Mouse (Mus musculus): ENCODE data around the gene Madd.

The Madd gene

DNA sequence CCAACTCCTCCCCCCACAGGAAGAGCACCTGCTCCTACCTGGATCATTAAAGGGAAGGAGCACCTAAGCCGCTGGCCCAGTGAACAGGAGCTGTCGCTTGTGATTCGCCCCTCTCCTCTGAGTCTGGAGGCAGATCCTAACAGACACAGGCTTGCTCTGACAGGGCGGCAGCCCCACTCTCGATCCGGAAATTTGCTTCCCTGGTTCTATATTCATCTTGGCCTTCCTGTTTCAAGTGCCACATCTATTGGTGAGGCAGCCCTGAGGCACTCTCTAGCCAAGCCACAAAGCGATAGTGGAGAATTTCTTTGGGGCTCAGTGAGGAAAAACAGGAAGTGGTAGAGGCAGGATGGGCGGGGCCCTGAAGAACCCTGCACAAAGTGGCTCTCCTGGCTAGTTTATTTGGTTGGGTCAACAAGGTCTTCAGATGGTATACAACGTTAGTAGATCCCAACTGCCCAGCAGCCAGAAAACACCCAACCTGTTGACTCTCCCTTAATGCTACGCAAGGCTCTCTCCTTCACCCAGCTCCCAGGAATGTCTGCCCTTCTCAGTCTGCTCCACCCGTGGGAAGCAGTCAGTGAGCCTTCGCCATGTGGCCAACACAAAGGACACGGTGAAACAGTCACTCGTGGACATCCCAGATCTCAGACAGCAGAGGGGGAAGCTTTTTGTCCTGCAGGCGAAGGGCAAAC is at the start of gene Madd:
Gene Madd, minus strand, starts transcription at position 127 of the 695 bp plus-strand sequence.
- peak; percentile 78 to 81 for DNase-seq

- DNase-seq, result no peak
Measured at GRCm38 (mm10) chr2:91229735-91230134, 46.1 kb upstream of the Madd start.

DNA sequence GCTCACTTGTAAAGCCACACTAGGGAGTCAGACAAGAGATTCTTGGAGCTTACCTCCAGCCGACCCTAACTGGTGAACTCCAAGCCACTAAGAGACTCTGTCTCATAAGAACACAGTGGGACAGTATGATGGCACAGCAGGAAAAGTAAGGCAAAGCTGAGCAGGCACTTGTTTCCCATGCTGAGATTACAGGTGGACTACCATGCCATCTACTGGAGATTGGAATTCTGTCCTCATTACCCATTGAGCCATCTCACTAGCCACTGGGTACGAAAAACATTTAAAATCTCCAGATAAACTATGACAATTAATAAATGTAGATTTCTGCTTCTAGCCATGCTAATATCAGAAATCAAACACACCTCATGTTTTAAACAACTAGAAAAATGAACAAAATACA is 40.0 kb upstream of the Madd start:
- no peak for DNase-seq

GRCm38 (mm10) chr2:91220501-91220900 is 36.9 kb upstream of the Madd start:
- DNase-seq, result no peak

DNA sequence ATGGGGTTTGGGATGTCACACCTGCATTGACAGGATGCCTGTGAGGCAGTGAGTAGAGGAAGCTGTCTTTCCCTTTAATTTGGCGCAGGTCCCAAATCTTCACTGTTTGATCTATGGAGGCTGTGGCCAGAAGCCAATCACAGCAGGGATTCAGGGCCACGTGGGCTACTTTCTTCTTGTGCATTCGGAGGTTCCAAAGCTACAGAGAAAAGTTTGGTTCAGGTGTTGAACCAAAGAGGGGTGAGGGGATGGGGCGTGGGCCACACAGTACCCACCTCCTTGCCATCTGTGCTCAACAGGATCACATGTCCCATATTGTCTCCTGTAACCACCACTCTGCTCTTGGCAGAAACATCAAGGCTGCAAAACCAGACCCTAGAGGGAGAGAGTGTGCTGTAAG is 33.4 kb upstream of the Madd start:
- no peak for DNase-seq

DNA sequence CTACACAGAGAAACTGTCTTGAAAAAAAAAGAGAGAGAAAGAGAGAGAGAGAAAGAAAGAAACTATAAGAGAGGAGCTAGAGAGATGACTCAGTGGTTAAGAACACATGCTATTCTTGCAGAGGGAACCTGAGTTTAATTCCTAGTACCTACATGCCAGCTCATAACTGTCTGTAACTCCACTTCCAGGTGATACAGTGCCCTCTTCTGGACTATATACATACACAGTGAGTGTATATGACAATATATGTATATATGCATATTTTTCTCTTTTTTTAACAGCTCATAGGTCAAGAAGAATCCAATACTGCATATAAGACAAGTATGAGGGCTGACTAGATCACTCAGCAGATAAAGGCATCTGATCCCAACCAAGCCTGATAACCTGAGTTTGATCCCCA is 29.7 kb upstream of the Madd start:
- no peak for DNase-seq

DNA sequence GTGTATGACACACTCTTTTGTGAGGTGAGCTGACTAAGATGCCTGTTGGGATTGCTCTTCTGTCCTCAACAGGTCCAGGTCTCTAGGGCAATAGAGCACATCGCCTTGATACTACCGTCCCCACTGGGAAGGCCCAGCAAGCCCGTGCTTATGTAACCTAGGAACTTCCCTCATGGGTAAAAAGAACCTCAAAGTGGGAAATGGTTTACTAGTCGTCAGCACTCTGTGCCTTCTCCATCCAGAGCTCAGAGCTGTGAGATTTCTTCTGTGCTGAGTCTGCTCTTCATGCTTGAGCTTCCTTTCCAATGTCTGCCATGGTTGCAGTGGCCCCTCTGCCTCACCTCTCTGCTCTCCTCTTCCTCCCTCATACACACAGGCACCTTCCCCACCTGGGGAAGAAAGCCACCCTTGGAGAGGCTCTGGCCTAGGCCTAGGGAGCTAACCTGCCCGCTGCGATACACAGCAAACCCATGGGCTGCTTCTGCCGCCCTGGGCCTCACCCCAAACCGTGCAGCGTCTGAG is 22.7 kb upstream of the Madd start:
- DNase-seq, result no peak

GRCm38 (mm10) chr2:91202972-91203656 is 19.5 kb upstream of the Madd start:
- no peak for DNase-seq

GRCm38 (mm10) chr2:91202222-91202971 is 18.8 kb upstream of the Madd start, which contains the start of the genes Nr1h3 and Acp2:
Gene Nr1h3, minus strand, starts transcription at chr2:91202834.
Gene Acp2, plus strand, starts transcription at chr2:91202885.
- peak; percentile 94 to 95 for DNase-seq

DNA sequence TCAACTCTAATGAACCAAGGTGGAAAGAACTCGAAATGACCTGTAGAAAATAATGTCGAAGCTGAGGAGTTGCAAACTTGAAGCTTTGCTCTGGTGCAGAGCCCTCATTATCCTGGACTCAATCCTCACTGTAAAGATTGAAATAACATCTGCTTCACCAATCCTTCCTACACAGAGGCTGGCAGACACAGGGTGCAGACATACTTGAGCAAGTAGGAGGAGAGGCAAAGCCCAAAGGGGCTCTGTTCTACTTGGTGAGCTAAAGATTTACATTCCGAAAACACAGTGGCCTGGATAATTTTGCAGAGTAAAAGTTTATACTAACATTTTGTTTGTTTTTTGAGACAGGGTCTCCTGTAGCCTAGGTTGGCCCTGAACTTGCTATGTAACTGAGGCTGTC is 15.3 kb upstream of the Madd start:
- no peak for DNase-seq

GRCm38 (mm10) chr2:91196577-91197001 is 13.0 kb upstream of the Madd start:
- DNase-seq, result no peak

DNA sequence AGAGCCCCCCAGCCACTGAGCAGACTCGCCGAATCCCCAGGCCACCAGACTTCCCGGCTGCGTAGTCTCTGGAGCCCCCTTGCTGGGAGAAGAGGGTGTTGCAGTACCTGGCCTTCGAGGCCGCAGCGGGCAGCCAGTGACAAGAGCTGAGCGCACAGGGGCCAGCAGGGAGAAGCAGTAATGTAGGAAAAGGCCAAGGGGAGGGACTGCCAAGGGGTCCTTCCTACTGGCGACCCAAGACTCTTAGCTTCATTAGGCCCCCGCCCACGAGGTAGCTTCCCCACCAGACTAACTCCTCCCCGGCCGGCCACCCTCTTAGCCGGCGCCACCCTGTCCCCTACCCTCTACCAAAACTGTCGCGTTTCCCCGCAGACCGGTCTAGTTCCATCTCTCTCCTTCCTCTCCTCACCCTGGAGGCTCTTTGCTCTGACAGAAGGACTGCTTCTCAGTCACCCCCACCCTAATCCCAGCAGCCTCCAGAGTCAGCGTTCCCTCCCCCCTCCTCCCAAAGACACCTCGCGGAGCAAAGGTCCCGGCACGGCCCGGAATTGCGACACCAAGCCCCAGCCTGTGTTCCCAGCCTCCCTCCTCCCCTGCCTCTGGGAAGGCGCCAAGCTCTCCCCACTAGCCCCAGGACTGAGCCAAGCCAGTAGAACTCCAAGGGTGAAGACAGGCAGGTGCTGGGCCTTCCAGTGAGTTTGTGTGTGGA is 11.1 kb upstream of the Madd start:
- peak; percentile 65 for DNase-seq

DNA sequence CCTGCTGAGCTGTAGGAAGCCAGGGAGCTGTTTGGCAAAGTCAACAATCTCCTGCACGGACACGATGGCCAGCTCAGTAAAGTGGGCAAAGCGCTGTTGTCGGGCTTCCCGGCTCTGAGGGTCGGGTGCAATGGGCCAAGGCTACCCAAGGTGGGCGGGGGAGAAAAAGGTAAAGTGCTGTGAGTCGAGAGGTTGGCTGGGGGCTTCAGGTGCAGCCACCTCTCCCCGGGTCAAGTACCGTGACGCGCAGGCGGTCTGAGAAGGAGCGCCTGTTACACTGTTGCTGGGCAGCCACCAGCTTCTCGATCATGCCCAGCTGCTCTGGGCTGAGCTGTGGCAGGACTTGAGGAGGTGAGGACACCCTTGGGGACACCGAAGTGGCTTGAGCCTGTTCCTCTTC is 6.9 kb upstream of the Madd start:
- DNase-seq, result peak in 1 of 2 experiments; percentile 9

- DNase-seq, result no peak
Measured at GRCm38 (mm10) chr2:91187431-91187830, 3.8 kb upstream of the Madd start.

DNA sequence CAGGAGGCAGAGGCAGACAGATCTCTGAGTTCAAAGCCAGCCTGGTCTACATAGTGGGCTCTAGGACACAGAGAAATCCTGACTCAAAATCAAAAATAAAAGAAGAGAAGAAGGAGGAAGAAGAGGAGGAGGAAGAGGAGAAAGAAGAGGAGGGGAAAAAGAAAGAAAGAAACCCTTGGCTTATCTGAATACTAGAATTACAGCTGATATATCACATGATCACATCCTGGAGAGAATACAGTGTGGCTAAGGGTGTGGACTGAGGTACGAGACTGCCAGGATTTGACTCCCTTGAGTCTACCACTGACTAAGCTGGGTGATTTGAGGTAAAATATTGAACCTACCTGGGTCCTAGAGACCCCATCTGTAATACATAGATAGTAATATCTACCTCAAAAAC is 2.6 kb upstream of the Madd start:
- DNase-seq, result no peak

- peak; percentile 96 to 98 for DNase-seq
Measured at GRCm38 (mm10) chr2:91183148-91183513, 506 bp downstream of the Madd start.

- DNase-seq, result peak; percentile 82 to 83
Measured at GRCm38 (mm10) chr2:91182405-91183147, 1.1 kb downstream of the Madd start.

GRCm38 (mm10) chr2:91182016-91182404 is 1.6 kb downstream of the Madd start:
- DNase-seq, result peak; percentile 24 to 34

DNA sequence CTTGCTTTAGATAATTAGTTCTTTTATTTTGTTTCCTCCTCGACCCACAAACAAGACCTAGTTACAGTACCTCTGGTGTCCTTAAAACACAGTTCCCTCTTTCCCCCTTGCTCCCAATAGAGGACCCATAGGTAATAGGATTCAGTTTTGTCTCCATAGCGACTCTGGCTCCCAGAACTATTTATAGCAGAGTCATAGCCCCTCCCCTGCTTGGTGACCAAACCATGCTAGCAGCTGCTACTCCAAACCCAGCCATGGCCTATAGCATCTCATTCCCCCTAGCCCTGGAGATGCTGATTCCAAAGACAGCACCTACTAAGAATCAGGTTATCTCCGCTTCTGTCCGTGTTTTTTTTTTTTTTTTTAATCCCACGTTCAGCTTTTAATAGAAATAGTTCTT is 2.9 kb downstream of the Madd start:
- no peak for DNase-seq

DNA sequence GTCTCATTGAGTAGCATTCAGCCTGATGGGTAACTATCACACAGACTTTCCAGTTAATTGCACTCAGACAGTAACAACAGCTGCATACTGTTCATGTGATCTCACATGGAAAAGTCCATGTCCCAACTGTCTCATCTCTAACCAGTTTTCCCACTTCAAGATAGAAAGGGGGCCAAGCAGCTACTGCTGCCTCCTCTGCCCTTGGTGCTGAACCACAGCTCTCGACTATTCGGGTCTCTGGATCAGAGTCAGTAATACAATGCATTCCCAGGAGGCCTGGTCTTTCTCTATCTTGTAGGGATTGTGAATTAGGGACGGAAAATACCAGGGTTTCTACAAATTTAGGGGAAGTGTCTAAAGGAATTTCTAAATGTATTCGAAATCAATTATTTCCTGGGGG is 3.8 kb downstream of the Madd start:
- no peak for DNase-seq

GRCm38 (mm10) chr2:91176234-91176633 is 7.4 kb downstream of the Madd start:
- DNase-seq, result no peak

GRCm38 (mm10) chr2:91175490-91175889 is 8.1 kb downstream of the Madd start:
- DNase-seq, result no peak
